Mouse (Mus musculus) erythroblast, embryonic 14.5 days (primary cell): ENCODE results near the gene Glt8d2. TPM values are rescaled to one million over a fixed set of nuclear protein-coding genes. Genes with fewer than 3 reads are reported as not detected.
"Not testable (repeated sequence)": the region's sequence is repeated elsewhere in the genome, so short reads cannot be mapped to it uniquely, and the experiment has no call there.

Source experiments
- H3K27me3 ChIP-seq: 2 replicates; pipeline ENCODE4 v1.6.1; 2012; ENCODE audit warnings: inconsistent platforms; ENCODE audit not compliant: control insufficient read depth
- H3K36me3 ChIP-seq: 2 replicates; pipeline ENCODE4 v1.6.1; 2012; ENCODE audit warnings: mild to moderate bottlenecking, inconsistent platforms; ENCODE audit not compliant: control insufficient read depth
- H3K4me1 ChIP-seq: 2 replicates; pipeline ENCODE4 v1.6.1; 2012; ENCODE audit warnings: inconsistent platforms; ENCODE audit not compliant: control insufficient read depth
- H3K4me3 ChIP-seq: replicated peaks from 2 replicates; pipeline ENCODE3; 2012; ENCODE audit warnings: moderate library complexity, mild to moderate bottlenecking, inconsistent platforms
- H3K9me3 ChIP-seq: 2 replicates; pipeline ENCODE4 v1.6.1; 2012; ENCODE audit warnings: low read length, inconsistent platforms, mixed read lengths; ENCODE audit not compliant: control insufficient read depth
- GATA1 ChIP-seq: IDR thresholded peaks from 2 replicates; pipeline ENCODE4 v1.6.1; 2012; ENCODE audit warnings: low read length, inconsistent platforms, mixed read lengths
- TAL1 ChIP-seq: IDR thresholded peaks from 3 replicates; pipeline ENCODE4 v1.6.1; 2012; ENCODE audit warnings: low read length, inconsistent platforms, mixed read lengths
- polyA plus RNA-seq: library from polyadenylated mRNA; stranded (reverse); fragments of >175 nt; gene quantifications from 2 replicates; pipeline ENCODE4 v1.2.3, GENCODE M21; 2012

Gene Glt8d2
- polyA plus RNA-seq, 1 experiment = not detected

DNA sequence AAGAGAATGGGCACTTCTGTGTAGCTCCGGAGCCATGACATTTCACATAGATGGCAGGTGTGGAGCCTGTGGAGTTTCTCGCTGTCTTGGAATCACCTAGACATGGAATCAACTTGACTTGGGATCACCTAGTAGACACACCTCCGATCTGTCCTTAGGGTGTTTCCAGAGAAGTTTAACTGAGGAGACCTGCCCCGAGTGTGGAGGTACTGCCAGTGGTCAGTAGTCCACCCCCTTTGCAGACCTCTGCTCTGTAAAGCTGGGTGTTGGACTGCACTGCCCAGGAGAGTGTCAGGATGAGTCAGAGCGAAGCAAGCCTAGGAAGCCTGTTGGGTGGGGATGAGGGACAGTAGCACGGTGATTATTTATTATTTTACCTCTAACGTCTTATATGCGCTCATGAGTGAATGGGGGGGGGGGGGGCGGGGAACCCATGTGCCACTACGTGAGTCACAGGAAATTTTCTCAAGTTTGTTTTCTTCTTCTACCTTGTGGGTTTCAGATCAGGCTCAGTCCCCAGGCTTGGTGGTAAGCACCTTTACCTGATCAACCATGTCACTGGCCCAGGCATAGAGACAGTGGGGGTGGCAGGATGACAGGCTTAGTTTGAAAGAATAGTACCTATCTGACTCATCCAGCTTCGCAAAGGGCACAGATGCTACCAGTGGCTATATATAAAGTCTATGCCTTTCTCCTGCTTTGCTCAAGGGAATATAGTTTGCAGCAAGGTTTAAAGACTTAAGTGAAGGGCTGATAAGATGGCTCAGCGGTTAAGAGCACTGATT lies 57.8 kb downstream of the Glt8d2 start:
- Histone ChIP-seq H3K36me3 (peaks cover 47% of the 10 kb centered on the region), H3K9me3 (no peaks in the 10 kb centered on the region), H3K4me1 (peaks cover 30% of the 10 kb centered on the region), H3K27me3 (no peaks in the 10 kb centered on the region), H3K4me3 (no peak overlapping the region)
- no peak for TF ChIP-seq GATA1
- no peak for TF ChIP-seq TAL1

GRCm38 (mm10) chr10:82631133-82631532 lies 59.3 kb downstream of the Glt8d2 start:
- Histone ChIP-seq H3K9me3 (no peaks in the 10 kb centered on the region), H3K4me3 (peak overlapping the region; percentile 92), H3K4me1 (peaks cover 30% of the 10 kb centered on the region), H3K36me3 (peaks cover 35% of the 10 kb centered on the region), H3K27me3 (no peaks in the 10 kb centered on the region)
- no peak for TF ChIP-seq GATA1
- no peak for TF ChIP-seq TAL1

- no peak for TF ChIP-seq GATA1
- TF ChIP-seq TAL1 = no peak
- H3K27me3 ChIP-seq = no peaks in the 10 kb centered on the region
- H3K4me1 ChIP-seq = peaks cover 30% of the 10 kb centered on the region
- H3K9me3 ChIP-seq = no peaks in the 10 kb centered on the region
- peak overlapping the region; percentile 92 for H3K4me3 ChIP-seq
- peaks cover 33% of the 10 kb centered on the region for H3K36me3 ChIP-seq
Measured at GRCm38 (mm10) chr10:82630497-82630896, 60.0 kb downstream of the Glt8d2 start.

DNA sequence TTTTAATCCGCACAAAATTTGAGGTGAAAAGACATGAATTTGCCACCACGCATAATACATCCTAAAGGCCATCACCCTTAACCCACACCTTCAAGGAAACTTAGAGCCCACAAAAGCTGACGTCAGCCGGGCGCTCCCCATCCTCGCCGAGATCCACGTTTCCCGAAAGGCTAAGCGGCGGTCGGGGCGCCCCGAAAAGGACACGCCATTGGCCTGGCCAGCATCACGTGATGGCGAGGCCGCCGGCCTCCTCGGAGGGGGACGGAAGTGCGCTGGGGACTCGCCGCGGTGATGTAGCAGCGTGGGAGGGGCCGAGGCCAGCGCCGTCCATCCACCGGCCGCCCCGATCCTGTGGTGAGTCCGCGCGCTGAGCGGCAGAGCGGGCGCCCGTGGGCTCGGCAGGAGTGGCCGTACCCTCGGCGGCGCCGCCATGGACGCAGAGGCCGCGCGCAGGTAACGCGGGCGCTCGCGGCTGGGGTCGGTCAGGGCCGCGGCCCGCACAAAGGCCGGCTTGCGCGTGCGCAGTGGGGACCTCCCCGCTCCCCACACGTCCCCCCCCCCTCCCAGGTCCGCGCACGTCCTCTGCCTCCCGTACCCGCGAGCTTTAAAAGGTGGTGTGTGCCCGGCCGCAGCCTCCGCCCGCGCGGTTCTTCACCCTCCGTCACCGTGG lies 60.7 kb downstream of the Glt8d2 start, which contains the start of gene Tdg:
TSS of gene Tdg (plus strand) at position 243 of the 670 bp plus-strand sequence.
- Histone ChIP-seq H3K4me3 (peak within 1 kb of the TSS; percentile 92), H3K36me3 (peaks cover 29% of the 10 kb centered on the region), H3K4me1 (peaks cover 30% of the 10 kb centered on the region)
- H3K9me3 ChIP-seq, H3K27me3 ChIP-seq: not testable (repeated sequence)

- TF ChIP-seq TAL1 (no peak), GATA1 (no peak)
- Histone ChIP-seq H3K4me1 (peaks cover 30% of the 10 kb centered on the region), H3K36me3 (peaks cover 25% of the 10 kb centered on the region), H3K27me3 (no peaks in the 10 kb centered on the region), H3K9me3 (no peaks in the 10 kb centered on the region), H3K4me3 (peak overlapping the region; percentile 92)
Measured at GRCm38 (mm10) chr10:82629111-82629585, 61.3 kb downstream of the Glt8d2 start.

DNA sequence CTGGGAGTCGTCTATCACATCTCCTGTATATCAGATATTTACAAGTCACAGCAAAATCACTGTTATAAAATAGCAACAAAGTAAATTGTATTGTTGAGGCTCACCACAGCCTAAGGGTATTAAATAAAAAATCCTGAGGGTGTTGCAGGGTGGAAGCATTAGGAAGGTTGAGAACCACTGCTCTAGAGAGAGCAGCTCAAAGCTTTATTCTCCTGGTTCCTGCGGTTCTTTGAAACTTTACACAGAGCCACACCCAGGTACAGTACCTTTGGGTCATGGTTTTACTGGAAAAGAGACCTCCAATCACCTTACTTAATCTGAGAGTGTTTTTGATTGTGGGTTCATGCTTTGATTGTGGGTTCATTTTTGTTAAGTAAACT lies 66.9 kb downstream of the Glt8d2 start:
- not testable (repeated sequence) for H3K36me3 ChIP-seq, H3K9me3 ChIP-seq, H3K27me3 ChIP-seq
- Histone ChIP-seq H3K4me1 (peaks cover 14% of the 10 kb centered on the region), H3K4me3 (peak overlapping the region; percentile 65)

DNA sequence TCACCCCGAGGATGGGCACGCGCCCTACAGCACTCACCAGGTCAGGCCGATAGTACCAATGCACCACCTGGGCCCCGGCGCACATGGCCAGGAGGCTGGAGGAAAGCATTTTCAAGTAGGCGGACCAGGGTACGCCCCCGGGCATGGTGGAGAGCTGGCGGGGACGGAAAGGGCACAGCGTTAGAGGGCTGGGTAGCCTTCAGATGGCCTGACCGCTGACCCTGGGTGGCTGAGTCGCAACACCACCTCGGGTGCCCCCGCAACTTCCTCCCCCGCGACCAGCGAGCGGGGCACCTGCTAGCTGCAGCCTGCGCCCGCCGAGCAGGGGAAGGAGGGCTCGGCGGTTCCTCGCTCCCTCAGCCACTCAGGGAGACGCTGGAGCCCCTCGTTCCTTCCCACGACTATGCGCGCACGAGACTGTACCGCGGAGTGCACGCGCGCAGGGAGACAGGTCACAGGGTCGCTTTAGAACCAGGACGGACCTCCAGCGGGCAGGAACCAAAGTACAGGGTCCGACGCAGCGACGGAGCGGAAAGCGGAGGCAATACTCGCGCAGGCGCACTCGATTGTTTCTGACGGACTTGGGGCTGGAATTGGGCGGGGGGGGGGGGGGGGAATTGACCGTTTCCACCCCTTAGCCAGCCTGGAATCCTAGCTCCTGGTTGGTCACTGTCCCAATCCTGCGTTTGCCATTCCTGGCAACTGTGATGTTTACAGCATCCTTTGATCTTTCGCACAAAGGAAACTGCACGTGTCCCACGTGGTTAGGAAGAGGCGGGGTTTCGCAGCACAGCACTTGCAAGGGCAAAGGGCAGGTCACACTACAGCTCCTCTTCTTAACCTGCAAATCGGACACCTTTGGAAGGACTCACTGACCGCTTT lies 67.5 kb downstream of the Glt8d2 start, which contains the start of gene 1190007I07Rik:
TSS of gene 1190007I07Rik (minus strand) at position 558 of the 882 bp plus-strand sequence.
- TF ChIP-seq GATA1 (no peak), TAL1 (no peak)
- Histone ChIP-seq H3K4me3 (peak within 1 kb of the TSS; percentile 65), H3K4me1 (peaks cover 14% of the 10 kb centered on the region), H3K9me3 (no peaks in the 10 kb centered on the region), H3K27me3 (no peaks in the 10 kb centered on the region), H3K36me3 (no peaks in the 10 kb centered on the region)

GRCm38 (mm10) chr10:82622235-82622634 lies 68.2 kb downstream of the Glt8d2 start:
- H3K36me3 ChIP-seq = no peaks in the 10 kb centered on the region
- no peaks in the 10 kb centered on the region for H3K27me3 ChIP-seq
- no peak for TF ChIP-seq GATA1
- no peak for TF ChIP-seq TAL1
- peak overlapping the region; percentile 57 for H3K4me3 ChIP-seq
- no peaks in the 10 kb centered on the region for H3K9me3 ChIP-seq
- H3K4me1 ChIP-seq = peaks cover 14% of the 10 kb centered on the region

Other genes starting within 250 kb of the Glt8d2 start
- gene Gm1553, start 198.0 kb downstream of the Glt8d2 start, polyA plus RNA-seq = not detected in 2 replicates
- gene 1190007I07Rik, start 67.4 kb downstream of the Glt8d2 start, polyA plus RNA-seq = 0.70 and 0.98 TPM in 2 replicates
- gene Tdg, start 60.8 kb downstream of the Glt8d2 start, polyA plus RNA-seq = 0.22 and 0.24 TPM in 2 replicates
- gene Hcfc2, start 5.5 kb upstream of the Glt8d2 start, polyA plus RNA-seq = 0.10 and 0.13 TPM in 2 replicates
- gene Nfyb, start 73.5 kb upstream of the Glt8d2 start, polyA plus RNA-seq = 3.5 and 3.6 TPM in 2 replicates
- gene Txnrd1, start 143.3 kb upstream of the Glt8d2 start, polyA plus RNA-seq = 7.5 and 8.7 TPM in 2 replicates
- gene Eid3, start 176.0 kb upstream of the Glt8d2 start, polyA plus RNA-seq = 0.13 and 0.26 TPM in 2 replicates